Mouse (Mus musculus) lung, adult 2 months (tissue): ENCODE data around the gene Pygo2.

ENCODE experiments used
- CTCF ChIP-seq: fragments of 200-500 bp; IDR thresholded peaks from 2 replicates; pipeline ENCODE4 v1.5.1; 2011; ENCODE audit warnings: mild to moderate bottlenecking, low read length, control low read depth; ENCODE audit not compliant: insufficient read depth
- POLR2A ChIP-seq: fragments of 200-500 bp; IDR thresholded peaks from 2 replicates; pipeline ENCODE4 v1.6.1; 2011; ENCODE audit warnings: low read depth, mild to moderate bottlenecking, control low read depth, low read length, borderline replicate concordance; ENCODE audit errors: extremely low read depth

DNA sequence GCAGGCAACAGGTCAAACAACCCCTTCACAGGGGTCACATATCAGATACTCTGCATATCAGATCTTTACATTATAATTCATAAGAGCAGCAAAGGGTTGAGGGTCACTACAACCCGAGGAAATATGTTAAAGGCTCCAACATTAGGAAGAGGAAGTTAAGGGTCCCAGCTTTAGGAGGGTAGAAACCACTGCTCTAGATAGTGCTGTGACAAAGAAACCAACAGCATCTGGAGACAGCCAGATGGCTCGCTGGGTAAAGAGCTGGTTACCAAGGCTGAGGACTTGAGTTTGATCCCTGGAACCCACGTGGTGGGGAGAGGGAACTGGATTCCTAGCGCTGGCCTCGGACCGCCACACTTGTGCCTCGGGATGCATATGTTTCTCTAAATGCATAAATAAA is 42.3 kb downstream of the Pygo2 start:
- TF ChIP-seq POLR2A (no peak), CTCF (no peak)
